Mouse (Mus musculus): ENCODE measurements around the gene Nudt17.
"Not testable (repeated sequence)": the region's sequence is repeated elsewhere in the genome, so short reads cannot be mapped to it uniquely, and the experiment has no call there.

Gene Nudt17

DNA sequence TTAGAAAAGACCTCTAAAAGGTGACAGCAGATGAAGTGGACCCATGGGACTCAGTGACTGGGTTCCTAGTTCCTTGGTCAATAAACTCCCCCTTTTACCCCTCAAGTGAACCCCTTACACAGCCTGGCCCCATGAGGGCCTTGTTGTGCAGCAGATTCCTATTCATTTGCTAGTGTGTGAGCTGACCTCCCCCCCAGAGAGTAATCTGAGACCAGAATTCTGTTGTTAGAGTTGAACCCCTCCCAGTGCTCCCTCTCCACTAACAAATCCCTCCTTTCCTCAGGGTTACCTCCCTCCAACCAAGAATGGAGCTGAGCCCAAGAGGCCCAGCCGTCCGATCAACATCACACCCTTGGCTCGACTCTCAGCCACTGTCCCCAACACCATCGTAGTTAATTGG is 7.4 kb downstream of the Nudt17 start:
- in situ Hi-C loops (cut with MboI), result no loop called here

DNA sequence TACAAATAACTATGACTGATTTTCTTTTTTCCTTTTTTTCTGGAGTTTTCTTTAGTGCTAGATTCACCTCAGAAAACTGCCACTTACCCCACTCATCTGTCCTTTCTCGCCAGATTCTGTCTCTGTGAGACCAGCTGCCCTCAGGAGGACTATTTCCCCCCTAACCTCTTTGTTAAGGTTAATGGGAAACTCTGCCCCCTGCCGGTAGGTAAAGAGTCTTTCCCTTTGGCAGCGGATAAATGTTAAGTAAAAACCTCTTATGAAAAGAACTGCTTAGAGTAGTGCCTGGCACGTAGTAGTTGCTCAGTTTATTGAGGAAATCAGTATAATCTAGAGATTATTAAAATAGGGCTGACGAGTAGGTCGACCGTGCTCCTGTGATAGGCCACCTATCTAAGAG is 8.0 kb downstream of the Nudt17 start:
- in situ Hi-C loops (cut with MboI), result no loop called here

DNA sequence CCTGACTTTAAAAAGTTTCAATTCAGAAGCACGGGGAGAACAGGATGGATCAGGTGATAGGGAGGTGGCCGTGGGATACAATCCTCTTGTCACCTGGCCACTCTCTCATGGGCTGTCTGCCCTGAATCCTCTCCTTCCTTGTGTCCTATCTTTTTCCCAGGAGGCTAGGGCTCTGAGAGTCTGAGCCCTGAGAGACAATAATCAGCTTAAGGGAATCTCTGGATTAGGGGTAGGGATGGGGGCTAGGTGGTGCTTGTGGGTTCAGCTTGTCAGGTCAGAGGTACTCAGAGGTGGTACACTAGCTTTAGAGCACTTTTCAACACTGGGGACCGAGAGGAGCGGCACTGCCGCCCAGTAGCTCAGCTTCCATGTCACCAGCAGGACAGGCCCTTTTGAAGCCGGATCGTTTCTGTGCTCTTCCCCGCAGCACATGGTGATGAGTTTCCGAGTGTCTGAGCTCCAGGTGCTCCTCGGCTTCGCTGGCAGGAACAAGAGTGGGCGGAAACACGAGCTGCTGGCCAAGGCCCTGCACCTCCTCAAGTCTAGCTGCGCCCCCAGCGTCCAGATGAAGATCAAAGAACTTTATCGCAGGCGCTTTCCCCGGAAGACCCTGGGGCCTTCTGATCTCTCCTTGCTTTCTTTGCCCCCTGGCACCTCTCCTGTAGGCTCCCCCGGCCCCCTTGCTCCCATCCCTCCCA is 9.2 kb downstream of the Nudt17 start:
- in situ Hi-C loops (cut with MboI), result no loop called here

DNA sequence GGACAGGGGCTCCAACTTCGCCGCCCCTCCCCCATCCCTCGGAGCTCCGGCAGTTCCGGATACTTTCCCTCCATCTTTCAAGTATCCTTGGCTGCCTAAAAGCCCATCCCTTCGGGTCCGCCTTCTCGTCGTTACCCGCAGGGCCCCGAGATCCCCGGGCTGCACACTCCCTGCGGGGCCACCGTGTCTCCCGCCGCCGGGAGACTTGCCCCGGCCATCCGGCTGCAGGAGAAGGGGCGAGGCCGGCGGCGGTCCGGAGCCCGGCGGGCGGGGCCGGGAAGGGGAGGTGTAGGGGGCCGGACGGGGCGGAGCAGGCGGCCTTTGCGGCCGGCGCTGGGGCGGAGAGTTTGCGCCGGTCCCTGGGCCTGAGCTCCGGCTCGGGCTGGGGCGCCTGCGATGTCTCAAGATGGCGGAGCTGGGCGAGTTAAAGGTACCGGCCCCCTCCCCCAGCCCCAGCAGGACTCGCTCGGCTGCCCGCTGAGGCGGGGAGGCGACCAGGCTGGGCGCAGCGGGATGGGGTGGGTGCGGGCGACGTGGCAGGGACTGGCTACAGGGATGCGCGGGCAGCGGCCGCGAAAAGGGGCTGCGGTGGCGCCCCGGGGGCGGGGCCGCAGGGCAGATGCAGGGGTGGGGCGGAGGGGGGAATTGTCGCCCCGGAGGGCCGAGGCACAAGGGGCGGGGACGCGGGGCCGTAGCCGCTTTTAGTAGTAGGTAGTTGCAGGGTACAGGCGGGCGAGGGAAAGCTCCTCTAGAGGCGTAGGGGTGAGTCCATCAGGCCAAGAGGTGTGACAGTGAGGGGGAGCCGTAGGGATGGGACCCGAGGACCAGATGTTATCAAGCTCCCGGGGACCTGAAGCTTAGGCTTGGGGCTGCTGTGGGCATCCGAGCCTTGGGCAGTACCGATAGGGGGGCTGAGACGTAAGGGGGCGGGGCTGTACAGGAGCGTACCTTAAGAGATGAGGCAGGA is 11.3 kb downstream of the Nudt17 start:
- in situ Hi-C loops (cut with MboI), result no loop called here

DNA sequence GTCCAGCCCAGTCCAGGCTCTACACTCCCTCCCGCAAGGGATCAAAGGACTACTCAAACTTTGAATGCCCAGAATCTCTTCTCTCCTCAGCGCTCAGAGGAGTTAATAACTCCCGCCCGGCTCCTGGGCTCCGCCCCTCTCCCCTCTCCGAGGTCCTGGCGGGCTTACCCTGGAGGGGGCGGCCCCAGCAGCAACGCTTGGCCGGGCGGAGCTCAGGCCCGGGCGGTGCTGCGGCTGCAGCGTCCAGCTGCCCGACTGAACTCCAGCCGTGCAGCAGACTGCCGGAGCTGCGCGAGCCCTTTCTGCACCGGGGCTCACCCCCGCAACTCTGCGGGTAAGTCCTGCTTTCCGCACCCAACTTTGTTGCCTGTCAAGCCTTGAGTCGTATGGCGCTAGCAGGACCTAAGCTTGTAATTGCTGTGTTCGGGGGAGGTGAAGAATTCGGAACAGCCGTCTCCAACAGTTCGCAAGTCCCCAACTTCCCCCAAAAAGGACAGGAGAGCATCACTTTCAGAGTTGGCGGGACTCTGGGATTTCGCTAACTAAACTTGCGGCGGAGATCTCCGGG is 12.1 kb downstream of the Nudt17 start, which contains the start of gene Pias3:
TSS of gene Pias3 (plus strand) at position 187 of the 568 bp plus-strand sequence.
- in situ Hi-C loops (cut with MboI), result no loop called here

DNA sequence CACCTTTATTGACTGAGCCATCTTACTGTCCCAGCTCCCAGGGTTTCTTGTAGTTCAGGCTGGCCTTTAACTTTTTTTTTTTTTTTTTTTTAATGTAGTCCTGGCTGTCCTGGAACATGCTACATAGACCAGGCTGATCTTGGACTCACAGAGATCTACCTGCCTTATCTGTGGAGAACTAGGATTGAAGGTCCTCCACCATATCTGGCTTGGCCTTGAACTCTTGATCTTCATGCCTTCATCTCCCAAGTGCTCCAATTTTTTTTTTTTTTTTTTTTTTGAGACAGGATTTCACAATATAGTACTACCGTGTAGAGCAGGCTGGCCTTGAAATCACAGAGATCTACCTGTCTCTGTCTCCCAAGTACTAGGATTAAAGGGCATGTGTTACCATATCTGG is 14.8 kb downstream of the Nudt17 start:
- in situ Hi-C loops (cut with MboI), result no loop called here

DNA sequence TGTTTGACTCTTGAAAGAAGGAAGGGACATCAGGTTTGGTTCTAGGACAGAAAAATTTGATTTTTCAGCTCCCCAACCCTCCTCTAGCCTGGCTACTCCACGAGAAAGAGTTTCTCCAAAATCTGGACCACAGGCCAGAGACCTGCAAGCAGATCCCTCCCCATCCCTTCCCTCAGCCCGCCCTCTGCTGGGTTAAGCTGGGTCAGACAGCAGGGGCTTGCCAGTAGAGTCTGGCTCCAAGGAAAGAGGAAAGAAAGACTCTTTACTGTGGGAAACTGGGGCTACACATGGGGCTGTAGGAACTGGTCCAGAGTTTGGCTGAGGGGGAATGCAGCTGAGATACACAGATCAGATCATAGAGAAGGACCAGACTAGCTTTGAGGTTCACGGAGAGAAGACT is 15.9 kb downstream of the Nudt17 start:
- in situ Hi-C loops (cut with MboI), result no loop called here

DNA sequence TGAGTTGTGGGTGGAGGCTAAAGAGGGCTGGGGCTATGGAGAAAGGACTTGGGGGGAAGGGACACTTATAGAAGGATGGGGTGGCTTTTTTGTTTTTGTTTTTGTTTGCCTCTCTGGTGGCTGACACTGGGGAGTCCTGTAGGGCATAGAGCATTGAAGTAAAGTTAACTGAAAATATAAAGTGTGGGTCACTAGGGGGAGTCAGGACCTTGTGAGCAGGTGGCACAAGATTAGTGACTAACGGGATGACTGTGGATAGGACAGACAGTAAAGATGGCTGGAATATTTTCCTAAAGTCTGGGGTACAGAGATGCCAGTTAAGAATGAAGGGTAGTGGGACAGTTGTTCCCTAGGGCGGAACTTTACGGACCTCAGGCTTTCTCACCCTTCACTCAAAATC is 18.1 kb downstream of the Nudt17 start:
- in situ Hi-C loops (cut with MboI), result no loop called here

DNA sequence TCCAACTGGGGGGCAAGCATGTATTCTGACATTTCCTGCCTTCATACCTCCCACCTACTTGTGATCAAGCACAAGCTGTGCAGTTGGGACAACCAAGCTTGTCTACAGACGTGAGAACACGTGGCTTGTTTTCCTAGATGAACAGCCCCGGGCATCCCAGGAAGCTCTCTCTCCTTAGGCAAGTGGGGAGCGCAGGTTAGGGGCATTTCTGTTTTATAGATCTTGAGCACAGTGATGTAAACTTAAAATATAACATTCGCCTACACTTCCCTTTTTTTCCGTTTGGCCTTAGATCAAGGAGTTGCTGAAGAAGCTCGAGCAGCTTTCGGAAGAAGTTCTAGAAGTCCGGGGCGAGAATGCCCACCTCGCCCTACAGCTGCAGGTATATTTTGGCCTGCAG is 19.5 kb downstream of the Nudt17 start:
- in situ Hi-C loops (cut with MboI), result no loop called here

DNA sequence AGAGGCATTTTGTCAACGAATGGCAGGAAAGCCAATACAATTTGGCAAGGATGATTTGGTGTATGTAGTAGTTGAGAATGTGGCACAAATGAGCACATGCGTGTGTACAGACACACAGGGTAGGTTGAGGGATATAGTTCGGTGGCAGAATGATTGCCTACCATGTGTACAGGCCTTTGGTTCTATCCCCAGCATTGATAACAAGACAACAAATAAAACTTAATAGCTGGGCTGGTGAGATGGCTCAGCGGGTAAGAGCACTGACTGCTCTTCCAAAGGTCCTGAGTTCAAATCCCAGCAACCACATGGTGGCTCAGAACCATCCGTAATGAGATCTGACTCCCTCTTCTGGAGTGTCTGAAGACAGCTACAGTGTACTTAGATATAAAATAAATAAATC is 22.3 kb downstream of the Nudt17 start:
- in situ Hi-C loops (cut with MboI), result not testable (repeated sequence)

DNA sequence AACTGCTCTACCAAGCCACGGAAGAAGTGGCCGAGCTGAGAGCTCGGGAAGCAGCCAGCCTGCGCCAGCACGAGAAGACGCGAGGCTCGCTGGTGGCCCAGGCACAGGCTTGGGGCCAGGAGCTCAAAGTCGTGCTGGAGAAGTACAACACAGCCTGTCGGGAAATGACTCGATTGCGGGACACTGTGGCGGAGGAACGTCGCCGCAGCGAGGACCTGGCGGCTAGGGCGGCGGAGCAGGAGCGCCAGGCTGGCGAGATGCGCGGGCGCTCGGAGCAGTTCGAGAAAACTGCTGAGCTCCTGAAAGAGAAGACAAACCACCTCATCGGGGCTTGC is 23.6 kb downstream of the Nudt17 start:
- in situ Hi-C loops (cut with MboI), result no loop called here

DNA sequence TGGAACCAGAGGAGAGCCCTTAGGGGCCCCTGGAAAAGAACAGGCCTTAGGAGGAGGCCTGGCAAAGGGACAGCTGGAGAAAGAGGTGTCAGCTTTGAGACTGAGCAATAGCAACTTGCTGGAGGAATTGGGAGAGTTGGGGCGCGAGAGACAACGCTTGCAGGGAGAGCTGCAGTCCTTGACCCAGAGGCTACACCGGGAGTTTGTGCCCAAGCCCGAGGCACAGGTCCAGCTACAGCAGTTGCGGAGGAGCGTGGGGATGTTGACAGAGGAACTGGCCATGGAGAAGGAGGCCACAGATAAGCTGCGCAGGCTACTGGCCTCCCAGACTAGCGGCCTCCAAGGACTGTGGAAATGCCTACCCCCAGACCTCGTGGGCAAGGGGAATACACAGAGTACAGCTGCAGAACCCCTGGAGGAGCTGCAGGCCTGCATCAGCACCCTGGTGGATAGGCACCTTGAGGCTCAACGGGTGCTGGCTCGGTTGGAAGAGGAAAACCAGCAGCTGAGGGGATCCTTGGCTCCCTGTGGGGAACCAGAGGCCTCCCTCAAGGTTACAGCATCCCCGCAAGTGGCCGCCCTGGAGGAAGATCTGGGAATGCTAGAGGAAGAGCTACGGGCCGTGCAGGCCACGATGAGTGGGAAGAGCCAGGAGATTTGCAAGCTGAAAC is 24.1 kb downstream of the Nudt17 start:
- in situ Hi-C loops (cut with MboI), result no loop called here

DNA sequence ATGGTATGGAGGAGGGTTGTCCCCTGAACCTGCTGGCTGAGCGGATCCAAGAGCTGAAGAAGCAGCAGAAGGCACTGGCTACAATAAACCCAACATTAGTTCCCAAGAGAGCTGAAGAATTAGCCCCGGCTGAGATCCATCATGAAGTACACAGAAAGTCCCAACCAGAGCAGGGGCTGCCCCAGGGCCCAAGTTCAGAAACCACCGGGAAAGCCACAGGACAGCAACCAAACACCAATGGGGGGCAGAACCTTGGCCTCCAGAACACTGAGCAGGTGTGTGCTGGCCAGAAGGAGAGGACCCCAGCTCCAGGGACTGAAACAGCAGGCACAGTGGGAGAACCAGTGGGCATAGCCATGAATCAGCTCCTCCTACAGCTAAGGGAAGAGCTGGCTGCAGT is 24.9 kb downstream of the Nudt17 start:
- in situ Hi-C loops (cut with MboI), result no loop called here

DNA sequence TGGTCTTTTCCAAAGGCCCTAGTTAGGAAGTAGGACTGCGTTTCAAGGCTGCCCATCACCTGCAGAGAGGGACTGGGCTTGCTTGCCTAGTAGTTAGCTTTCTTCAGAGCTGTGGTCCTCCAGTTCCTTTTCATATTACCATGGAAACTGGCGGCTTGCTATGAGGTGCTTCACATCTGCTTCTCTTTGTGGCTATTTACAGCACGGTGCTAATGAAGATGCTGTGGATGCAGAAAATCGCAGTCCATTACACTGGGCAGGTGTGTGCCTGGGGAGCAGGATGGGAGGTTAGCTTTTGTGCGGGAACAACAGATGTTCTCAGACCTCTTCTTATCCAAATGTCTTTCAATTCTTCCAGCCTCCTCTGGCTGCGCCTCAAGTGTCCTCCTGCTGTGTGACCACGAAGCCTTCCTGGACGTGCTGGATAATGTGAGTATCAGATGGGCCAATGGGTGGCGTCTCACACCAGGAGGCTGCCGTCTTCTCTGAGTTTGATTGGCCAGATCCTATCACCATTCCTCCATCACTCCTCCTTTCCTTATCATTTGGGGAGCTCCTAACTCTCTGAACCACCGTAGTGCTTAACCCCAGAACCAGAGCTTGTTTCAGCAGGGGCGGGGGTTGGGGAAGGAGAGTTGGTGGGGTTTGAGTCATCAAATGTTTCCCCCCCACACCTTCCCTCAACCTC is 27.9 kb downstream of the Nudt17 start:
- in situ Hi-C loops (cut with MboI), result no loop called here

DNA sequence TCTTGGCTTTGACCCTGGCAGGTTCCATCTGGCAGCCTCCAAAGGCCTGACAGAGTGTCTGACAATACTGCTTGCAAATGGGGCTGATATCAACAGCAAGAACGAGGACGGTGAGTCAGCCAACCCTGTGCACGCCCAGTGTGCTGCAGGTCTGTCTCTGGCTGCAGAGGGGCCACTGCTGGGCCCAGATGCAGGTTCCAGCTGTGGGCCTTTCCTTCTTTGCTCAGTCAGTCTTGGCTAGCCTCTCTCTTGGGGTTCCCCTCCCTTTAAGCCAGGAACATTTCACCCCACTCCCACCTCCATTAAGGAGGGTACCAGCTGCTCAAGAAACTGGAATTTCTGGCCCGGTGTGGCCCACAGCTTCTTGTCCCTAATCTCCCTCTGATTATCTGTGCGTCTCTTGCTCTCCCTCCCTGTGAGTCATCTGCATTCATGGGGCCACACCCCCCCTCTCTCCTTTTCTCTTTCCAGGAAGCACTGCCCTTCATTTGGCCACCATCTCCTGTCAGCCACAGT is 29.1 kb downstream of the Nudt17 start:
- in situ Hi-C loops (cut with MboI), result no loop called here

DNA sequence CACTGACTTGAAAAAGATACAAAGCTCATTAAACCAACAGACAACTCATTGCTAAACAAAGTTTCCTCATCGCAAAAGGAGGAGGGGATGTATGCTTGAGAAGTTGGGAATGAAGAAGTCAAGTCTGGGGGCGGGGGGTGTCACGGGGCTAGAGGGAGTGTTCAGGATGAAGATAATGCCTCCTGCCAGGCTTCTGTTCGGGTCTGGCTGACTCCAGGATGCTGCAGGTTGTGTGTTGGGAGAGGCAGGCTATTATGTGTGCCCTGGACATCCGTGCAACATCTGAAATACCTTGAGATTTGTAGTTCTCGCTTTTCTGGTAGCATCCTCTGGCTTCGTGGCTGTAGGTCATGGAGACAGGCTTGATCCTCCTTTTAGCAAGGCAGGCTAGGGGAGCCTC is 29.9 kb downstream of the Nudt17 start:
- in situ Hi-C loops (cut with MboI), result no loop called here

DNA sequence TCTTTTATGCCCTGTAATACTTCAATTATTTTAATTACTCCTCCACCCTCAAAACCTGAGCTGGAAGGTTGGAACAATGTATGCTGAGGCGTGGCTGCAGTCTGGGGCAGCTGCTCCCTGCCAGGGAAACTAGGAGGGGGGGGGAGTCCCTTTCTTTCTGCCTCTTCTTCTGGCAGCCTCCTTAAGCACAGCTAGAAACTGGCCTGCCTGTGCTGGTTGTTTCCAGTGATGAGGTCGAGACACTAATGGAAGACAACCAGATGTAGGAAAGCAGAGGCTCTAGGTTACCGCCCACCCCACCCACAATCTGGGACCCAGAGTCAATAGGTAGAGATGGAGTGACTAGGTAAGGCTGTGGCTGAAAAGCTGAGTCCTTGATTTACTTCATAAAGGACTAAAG is 32.7 kb downstream of the Nudt17 start:
- in situ Hi-C loops (cut with MboI), result no loop called here

DNA sequence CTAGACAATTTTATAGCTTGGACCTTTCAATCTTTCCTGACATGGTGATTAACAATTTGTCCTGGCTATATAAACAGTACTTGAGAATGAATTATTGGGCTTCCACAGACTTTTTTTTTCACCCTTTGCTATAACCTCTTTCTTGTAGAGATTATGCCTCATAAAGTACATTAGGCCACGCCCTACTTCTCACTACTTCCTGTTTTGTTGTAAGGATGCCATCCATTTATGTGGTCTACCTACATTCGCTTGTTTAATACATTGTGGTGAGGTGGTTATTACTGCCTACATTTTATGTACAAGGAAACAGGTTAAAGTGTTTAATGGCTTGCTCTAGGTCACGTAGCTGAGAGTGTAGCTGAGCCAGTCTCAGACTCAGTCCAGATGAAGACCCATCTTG is 33.2 kb downstream of the Nudt17 start:
- in situ Hi-C loops (cut with MboI), result no loop called here

DNA sequence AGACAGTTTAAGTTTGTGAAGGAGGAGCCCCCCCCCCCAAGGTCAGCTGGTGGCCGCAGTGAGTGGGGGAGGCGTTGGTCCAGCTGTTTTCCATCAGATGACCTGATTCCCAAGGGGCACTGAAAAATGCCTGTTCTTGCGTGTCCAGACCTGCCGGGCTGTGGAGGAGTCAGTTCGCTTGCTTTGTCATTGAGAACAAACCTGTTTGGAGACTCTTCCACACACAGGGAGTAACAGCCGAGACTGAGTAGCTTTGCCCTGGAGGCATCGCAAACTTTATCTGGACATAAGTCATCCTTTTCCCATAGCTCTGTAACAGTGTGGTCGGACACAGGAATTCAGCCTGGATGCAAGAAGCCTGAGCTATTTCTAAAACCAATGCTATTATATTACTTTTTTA is 33.9 kb downstream of the Nudt17 start:
- in situ Hi-C loops (cut with MboI), result no loop called here

DNA sequence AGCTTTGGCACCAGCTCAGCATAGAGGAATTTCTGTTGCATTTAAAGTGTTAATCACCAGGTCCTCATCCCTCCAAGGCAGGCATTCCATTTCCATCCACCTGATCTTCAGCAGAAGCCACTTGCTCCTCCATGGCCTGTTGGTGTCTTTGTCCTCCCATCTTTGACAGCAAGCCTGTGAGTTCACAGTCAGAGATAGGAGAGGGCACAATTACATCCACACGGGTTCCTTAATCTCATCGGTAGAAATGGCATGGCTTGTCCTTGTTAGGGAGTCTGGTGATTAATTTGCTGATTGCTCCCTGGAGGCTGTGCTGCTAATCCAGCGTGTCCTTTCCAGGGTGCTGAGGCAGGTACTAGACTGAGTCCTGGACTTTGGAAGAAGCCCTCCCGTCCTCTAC is 34.8 kb downstream of the Nudt17 start:
- in situ Hi-C loops (cut with MboI), result no loop called here

DNA sequence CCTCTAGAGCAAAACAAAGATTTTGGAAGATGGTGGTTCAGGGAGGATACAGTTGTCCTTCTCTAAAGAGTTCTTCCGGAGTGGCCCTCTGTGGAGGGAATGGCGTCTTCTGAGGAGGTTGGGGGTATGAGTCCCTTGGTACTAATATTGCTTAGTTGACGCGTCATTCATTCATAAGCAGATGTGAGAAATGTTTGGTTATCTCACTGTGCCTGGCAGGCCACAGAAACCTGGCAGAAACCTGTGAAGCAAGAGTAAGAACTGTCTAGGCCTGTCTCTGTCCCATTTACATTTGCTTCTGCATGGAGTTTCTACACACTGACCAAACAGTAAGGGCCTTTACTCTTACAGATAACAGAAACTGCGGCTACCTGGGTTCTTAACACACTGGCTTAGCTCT is 36.8 kb downstream of the Nudt17 start:
- in situ Hi-C loops (cut with MboI), result no loop called here

Data from mature B cell (primary cell).